Mouse (Mus musculus) myocyte (in vitro differentiated cells): ENCODE data around the gene Tex28.

Experiments used
- E2F4 ChIP-seq: IDR thresholded peaks from one replicate; pipeline ENCODE4 v1.6.1; 2011; ENCODE audit warnings: mild to moderate bottlenecking, control low read depth, moderate library complexity; ENCODE audit not compliant: insufficient read depth
- POLR2A ChIP-seq: IDR thresholded peaks from one replicate; pipeline ENCODE4 v1.6.1; 2011; ENCODE audit warnings: low read depth, mild to moderate bottlenecking, control low read depth, moderate library complexity; ENCODE audit not compliant: insufficient read length
- TCF12 ChIP-seq: IDR thresholded peaks from one replicate; pipeline ENCODE4 v1.6.1; 2011; ENCODE audit warnings: mild to moderate bottlenecking, control low read depth; ENCODE audit not compliant: poor library complexity, insufficient read depth, severe bottlenecking
- USF1 ChIP-seq: IDR thresholded peaks from one replicate; pipeline ENCODE4 v1.6.1; 2011; ENCODE audit warnings: low read depth, mild to moderate bottlenecking, control low read depth, moderate library complexity

DNA sequence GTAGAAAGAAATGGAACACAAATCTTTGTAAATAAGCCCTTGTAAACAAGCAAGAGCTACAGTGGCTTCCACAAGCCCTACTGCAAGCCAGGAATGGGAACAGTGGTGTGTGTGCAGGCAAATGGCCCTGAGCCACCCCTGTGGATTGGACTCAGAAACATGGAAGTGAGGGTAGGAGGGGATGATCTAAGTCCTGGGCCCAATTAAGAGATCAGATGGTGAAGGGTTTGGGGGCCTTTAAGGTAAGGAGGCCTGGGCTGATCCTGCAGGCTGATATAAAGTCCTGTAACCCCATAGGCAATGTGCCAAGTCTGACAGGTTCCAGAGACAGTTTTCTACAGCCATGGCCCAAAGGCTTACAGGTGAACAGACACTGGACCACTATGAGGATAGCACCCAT is 40.5 kb downstream of the Tex28 start, which contains the start of gene Opn1mw:
- TF ChIP-seq TCF12 (no peak), POLR2A (no peak), E2F4 (no peak), USF1 (no peak)
